Mouse (Mus musculus) erythroid progenitor cell, adult 5-6 weeks (primary cell): ENCODE data around the gene Ncaph2. TPM values are rescaled to one million over a fixed set of nuclear protein-coding genes. Genes with fewer than 3 reads are reported as not detected.

ENCODE experiments used
- total RNA-seq, 2 experiments: library from RNA; stranded (forward) in 1 of 2; stranded (reverse) in 1 of 2; fragments of 150-400 nt in 1 of 2; fragments of 186-747, 209-891 nt in 1 of 2; gene quantifications; 2 replicates each; pipeline versions ENCODE4 v1.2.3 to v1.2.4; 2015 to 2017; ENCODE audit warnings: low replicate concordance in 2 of 2

Ncaph2 gene
- total RNA-seq, 2 experiments from 2014 or later, result 195 to 221 TPM

Other genes starting within 250 kb of the Ncaph2 start
- 26.4 and 41.4 TPM in 2 replicates for gene Tubgcp6, start 232.6 kb upstream of the Ncaph2 start, total RNA-seq (2015; ENCODE audit: low replicate concordance)
- gene Tubgcp6, start 232.6 kb upstream of the Ncaph2 start, total RNA-seq (2017; ENCODE audit: low replicate concordance), result 28.1 and 28.3 TPM in 2 replicates
- gene Hdac10, start 227.0 kb upstream of the Ncaph2 start, total RNA-seq (2015; ENCODE audit: low replicate concordance), result 4.3 TPM in 1 of 2 replicates, not detected in the other
- gene Hdac10, start 227.0 kb upstream of the Ncaph2 start, total RNA-seq (2017; ENCODE audit: low replicate concordance), result 1.3 TPM in 1 of 2 replicates, not detected in the other
- not detected in 2 replicates for gene Mapk12, start 215.0 kb upstream of the Ncaph2 start, total RNA-seq (2015; ENCODE audit: low replicate concordance)
- 0.51 TPM in 1 of 2 replicates, not detected in the other for gene Mapk12, start 215.0 kb upstream of the Ncaph2 start, total RNA-seq (2017; ENCODE audit: low replicate concordance)
- gene Mapk11, start 206.1 kb upstream of the Ncaph2 start, total RNA-seq (2015; ENCODE audit: low replicate concordance), result 0.72 and 2.1 TPM in 2 replicates
- gene Mapk11, start 206.1 kb upstream of the Ncaph2 start, total RNA-seq (2017; ENCODE audit: low replicate concordance), result 0.51 TPM in 1 of 2 replicates, not detected in the other
- gene Plxnb2, start 174.9 kb upstream of the Ncaph2 start, total RNA-seq (2015; ENCODE audit: low replicate concordance), result 7.2 and 9.2 TPM in 2 replicates
- 1.9 and 8.2 TPM in 2 replicates for gene Plxnb2, start 174.9 kb upstream of the Ncaph2 start, total RNA-seq (2017; ENCODE audit: low replicate concordance)
- 1.7 TPM in 1 of 2 replicates, not detected in the other for gene Dennd6b, start 159.2 kb upstream of the Ncaph2 start, total RNA-seq (2015; ENCODE audit: low replicate concordance)
- 0.76 and 1.5 TPM in 2 replicates for gene Dennd6b, start 159.2 kb upstream of the Ncaph2 start, total RNA-seq (2017; ENCODE audit: low replicate concordance)
- gene Ppp6r2, start 144.2 kb upstream of the Ncaph2 start, total RNA-seq (2015; ENCODE audit: low replicate concordance), result 59.1 and 61.6 TPM in 2 replicates
- 55.4 and 79.1 TPM in 2 replicates for gene Ppp6r2, start 144.2 kb upstream of the Ncaph2 start, total RNA-seq (2017; ENCODE audit: low replicate concordance)
- gene Sbf1, start 40.4 kb upstream of the Ncaph2 start, total RNA-seq (2015; ENCODE audit: low replicate concordance), result 66.0 and 92.2 TPM in 2 replicates
- gene Sbf1, start 40.4 kb upstream of the Ncaph2 start, total RNA-seq (2017; ENCODE audit: low replicate concordance), result 93.9 and 115 TPM in 2 replicates
- not detected in 2 replicates for gene Adm2, start 33.0 kb upstream of the Ncaph2 start, total RNA-seq (2015; ENCODE audit: low replicate concordance)
- not detected in 2 replicates for gene Adm2, start 33.0 kb upstream of the Ncaph2 start, total RNA-seq (2017; ENCODE audit: low replicate concordance)
- gene Miox, start 21.3 kb upstream of the Ncaph2 start, total RNA-seq (2015; ENCODE audit: low replicate concordance), result not detected in 2 replicates
- not detected in 2 replicates for gene Miox, start 21.3 kb upstream of the Ncaph2 start, total RNA-seq (2017; ENCODE audit: low replicate concordance)
- gene Lmf2, start 60 bp upstream of the Ncaph2 start, total RNA-seq (2015; ENCODE audit: low replicate concordance), result 71.4 and 96.8 TPM in 2 replicates
- 63.3 and 84.0 TPM in 2 replicates for gene Lmf2, start 60 bp upstream of the Ncaph2 start, total RNA-seq (2017; ENCODE audit: low replicate concordance)
- gene Sco2, start 18.1 kb downstream of the Ncaph2 start, total RNA-seq (2015; ENCODE audit: low replicate concordance), result 2.9 TPM in 1 of 2 replicates, not detected in the other
- 0.23 and 5.1 TPM in 2 replicates for gene Sco2, start 18.1 kb downstream of the Ncaph2 start, total RNA-seq (2017; ENCODE audit: low replicate concordance)
- gene Tymp, start 21.3 kb downstream of the Ncaph2 start, total RNA-seq (2015; ENCODE audit: low replicate concordance), result not detected in 2 replicates
- not detected in 2 replicates for gene Tymp, start 21.3 kb downstream of the Ncaph2 start, total RNA-seq (2017; ENCODE audit: low replicate concordance)
- not detected in 2 replicates for gene Odf3b, start 23.6 kb downstream of the Ncaph2 start, total RNA-seq (2015; ENCODE audit: low replicate concordance)
- gene Odf3b, start 23.6 kb downstream of the Ncaph2 start, total RNA-seq (2017; ENCODE audit: low replicate concordance), result not detected in 2 replicates
- gene Klhdc7b, start 29.2 kb downstream of the Ncaph2 start, total RNA-seq (2015; ENCODE audit: low replicate concordance), result not detected in 2 replicates
- gene Klhdc7b, start 29.2 kb downstream of the Ncaph2 start, total RNA-seq (2017; ENCODE audit: low replicate concordance), result not detected in 2 replicates
- gene Syce3, start 54.8 kb downstream of the Ncaph2 start, total RNA-seq (2015; ENCODE audit: low replicate concordance), result not detected in 2 replicates
- not detected in 2 replicates for gene Syce3, start 54.8 kb downstream of the Ncaph2 start, total RNA-seq (2017; ENCODE audit: low replicate concordance)
- gene Cpt1b, start 70.1 kb downstream of the Ncaph2 start, total RNA-seq (2015; ENCODE audit: low replicate concordance), result 6.1 TPM in 1 of 2 replicates, not detected in the other
- gene Cpt1b, start 70.1 kb downstream of the Ncaph2 start, total RNA-seq (2017; ENCODE audit: low replicate concordance), result 3.1 TPM in 1 of 2 replicates, not detected in the other
- 2.5 and 7.2 TPM in 2 replicates for gene C730034F03Rik, start 73.9 kb downstream of the Ncaph2 start, total RNA-seq (2015; ENCODE audit: low replicate concordance)
- gene C730034F03Rik, start 73.9 kb downstream of the Ncaph2 start, total RNA-seq (2017; ENCODE audit: low replicate concordance), result 6.0 TPM in 1 of 2 replicates, not detected in the other
- 3.4 TPM in 1 of 2 replicates, not detected in the other for gene Gm44502, start 74.0 kb downstream of the Ncaph2 start, total RNA-seq (2015; ENCODE audit: low replicate concordance)
- gene Gm44502, start 74.0 kb downstream of the Ncaph2 start, total RNA-seq (2017; ENCODE audit: low replicate concordance), result 0.51 TPM in 1 of 2 replicates, not detected in the other
- gene Chkb, start 74.2 kb downstream of the Ncaph2 start, total RNA-seq (2015; ENCODE audit: low replicate concordance), result 101 and 115 TPM in 2 replicates
- gene Chkb, start 74.2 kb downstream of the Ncaph2 start, total RNA-seq (2017; ENCODE audit: low replicate concordance), result 44.9 and 46.9 TPM in 2 replicates
- gene Mapk8ip2, start 98.2 kb downstream of the Ncaph2 start, total RNA-seq (2015; ENCODE audit: low replicate concordance), result not detected in 2 replicates
- gene Mapk8ip2, start 98.2 kb downstream of the Ncaph2 start, total RNA-seq (2017; ENCODE audit: low replicate concordance), result not detected in 2 replicates
- gene Arsa, start 121.7 kb downstream of the Ncaph2 start, total RNA-seq (2015; ENCODE audit: low replicate concordance), result 2.5 and 2.9 TPM in 2 replicates
- 2.1 and 3.7 TPM in 2 replicates for gene Arsa, start 121.7 kb downstream of the Ncaph2 start, total RNA-seq (2017; ENCODE audit: low replicate concordance)
- gene Shank3, start 143.9 kb downstream of the Ncaph2 start, total RNA-seq (2015; ENCODE audit: low replicate concordance), result 0.72 TPM in 1 of 2 replicates, not detected in the other
- 0.39 and 0.61 TPM in 2 replicates for gene Shank3, start 143.9 kb downstream of the Ncaph2 start, total RNA-seq (2017; ENCODE audit: low replicate concordance)
- not detected in 2 replicates for gene Acr, start 212.6 kb downstream of the Ncaph2 start, total RNA-seq (2015; ENCODE audit: low replicate concordance)
- gene Acr, start 212.6 kb downstream of the Ncaph2 start, total RNA-seq (2017; ENCODE audit: low replicate concordance), result not detected in 2 replicates
- gene Rabl2, start 236.2 kb downstream of the Ncaph2 start, total RNA-seq (2015; ENCODE audit: low replicate concordance), result not detected in 2 replicates
- 4.4 TPM in 1 of 2 replicates, not detected in the other for gene Rabl2, start 236.2 kb downstream of the Ncaph2 start, total RNA-seq (2017; ENCODE audit: low replicate concordance)